Mouse (Mus musculus) heart, embryonic 10.5 days (tissue): ENCODE measurements at regions not wholly inside any gene's neighbourhood (a gene's known extent, or its start where the extent isn't known, plus 50 kb on each side); places are given as distances from the start of the nearest gene placed in this dataset.
"Not testable (repeated sequence)": the region's sequence is repeated elsewhere in the genome, so short reads cannot be mapped to it uniquely, and the experiment has no call there.

Experiments used
- DNase-seq: peaks from one replicate; pipeline ENCODE4 v3.0.0-alpha.2; 2017; ENCODE audit warnings: low spot score
- H3K27ac ChIP-seq: fragments of 300-500 bp; sonication (generic); 2 replicates; pipeline ENCODE4 v1.5.1; 2016; ENCODE audit warnings: mild to moderate bottlenecking
- H3K27me3 ChIP-seq: fragments of 300-500 bp; sonication (generic); 2 replicates; pipeline ENCODE4 v1.6.1; 2016; ENCODE audit warnings: mild to moderate bottlenecking; ENCODE audit not compliant: poor library complexity, insufficient read depth, severe bottlenecking
- H3K36me3 ChIP-seq: fragments of 300-500 bp; sonication (generic); 2 replicates; pipeline ENCODE4 v1.6.1; 2016; ENCODE audit warnings: mild to moderate bottlenecking, moderate library complexity
- H3K4me1 ChIP-seq: fragments of 300-500 bp; sonication (generic); 2 replicates; pipeline ENCODE4 v1.6.1; 2016; ENCODE audit warnings: mild to moderate bottlenecking
- H3K4me3 ChIP-seq: fragments of 300-500 bp; sonication (generic); 2 replicates; pipeline ENCODE4 v1.5.1; 2016; ENCODE audit warnings: mild to moderate bottlenecking, moderate library complexity
- H3K9me3 ChIP-seq: fragments of 300-500 bp; sonication (generic); 2 replicates; pipeline ENCODE4 v1.6.1; 2016; ENCODE audit warnings: mild to moderate bottlenecking, moderate library complexity
- WGBS: fragments of 180-500 bp; shearing (Covaris S2); methylation state at CpG from one replicate; pipeline ENCODE4 v1.1.7; 2016; 5-methylcytosine and 5-hydroxymethylcytosine counted together

- 78% methylated on average over 4 of the region's 4 CpGs for WGBS
Observed at GRCm38 (mm10) chr1:35202551-35202950, 352.8 kb downstream of the Plekhb2 start.

GRCm38 (mm10) chr1:35206834-35207529, 357.2 kb downstream of the Plekhb2 start:
- H3K27ac ChIP-seq: no peak overlapping the region

More at GRCm38 (mm10) chr1:35202551-35202950, 352.8 kb downstream of the Plekhb2 start:
- no peaks in the 10 kb centered on the region for H3K27me3 ChIP-seq
- no peaks in the 10 kb centered on the region for H3K9me3 ChIP-seq
- no peaks in the 10 kb centered on the region for H3K36me3 ChIP-seq
- H3K4me3 ChIP-seq: no peak overlapping the region
- DNase-seq: no peak
- H3K27ac ChIP-seq: no peak overlapping the region
- no peaks in the 10 kb centered on the region for H3K4me1 ChIP-seq

GRCm38 (mm10) chr1:35212111-35212891, 362.5 kb downstream of the Plekhb2 start:
- 84% methylated on average over 13 of the region's 13 CpGs for WGBS
- no peaks in the 10 kb centered on the region for H3K4me1 ChIP-seq
- H3K36me3 ChIP-seq: no peaks in the 10 kb centered on the region
- H3K27me3 ChIP-seq: no peaks in the 10 kb centered on the region
- H3K4me3 ChIP-seq: no peak overlapping the region
- DNase-seq: no peak
- no peaks in the 10 kb centered on the region; the same call in 1 of the 2 replicates for H3K9me3 ChIP-seq
- no peak overlapping the region for H3K27ac ChIP-seq

More at GRCm38 (mm10) chr1:35206834-35207529, 357.2 kb downstream of the Plekhb2 start:
- peak; percentile 58 for DNase-seq
- no peak overlapping the region for H3K4me3 ChIP-seq
- H3K36me3 ChIP-seq: no peaks in the 10 kb centered on the region
- WGBS: 72% methylated on average over 11 of the region's 11 CpGs
- no peaks in the 10 kb centered on the region for H3K9me3 ChIP-seq
- H3K4me1 ChIP-seq: no peaks in the 10 kb centered on the region
- H3K27me3 ChIP-seq: no peaks in the 10 kb centered on the region

- Histone ChIP-seq H3K27me3 (no peaks in the 10 kb centered on the region), H3K36me3 (no peaks in the 10 kb centered on the region), H3K9me3 (no peaks in the 10 kb centered on the region; the same call in 1 of the 2 replicates), H3K4me3 (no peak overlapping the region), H3K27ac (no peak overlapping the region), H3K4me1 (no peaks in the 10 kb centered on the region)
- no peak for DNase-seq
- 79% methylated on average over 10 of the region's 10 CpGs for whole genome bisulfite sequencing
Observed at GRCm38 (mm10) chr1:35213875-35214274, 364.1 kb downstream of the Plekhb2 start.

GRCm38 (mm10) chr1:35216411-35216810, 366.6 kb downstream of the Plekhb2 start:
- Histone ChIP-seq H3K36me3 (no peaks in the 10 kb centered on the region), H3K27ac (no peak overlapping the region), H3K27me3 (no peaks in the 10 kb centered on the region), H3K4me1 (no peaks in the 10 kb centered on the region), H3K9me3 (no peaks in the 10 kb centered on the region; the same call in 1 of the 2 replicates), H3K4me3 (no peak overlapping the region)
- no peak for DNase-seq
- WGBS: 87% methylated on average over 8 of the region's 8 CpGs

- not testable (repeated sequence) for H3K27me3 ChIP-seq, H3K36me3 ChIP-seq, H3K27ac ChIP-seq, H3K4me1 ChIP-seq, DNase-seq, H3K9me3 ChIP-seq, H3K4me3 ChIP-seq
- 81% methylated on average over 6 of the region's 6 CpGs for WGBS
Observed at GRCm38 (mm10) chr1:35220215-35220614, 370.4 kb downstream of the Plekhb2 start.

GRCm38 (mm10) chr1:35220751-35221150, 371.0 kb downstream of the Plekhb2 start:
- Histone ChIP-seq H3K36me3 (no peaks in the 10 kb centered on the region), H3K27ac (no peak overlapping the region), H3K4me1 (no peaks in the 10 kb centered on the region), H3K27me3 (no peaks in the 10 kb centered on the region), H3K4me3 (no peak overlapping the region), H3K9me3 (no peaks in the 10 kb centered on the region)
- 70% methylated on average over 9 of the region's 9 CpGs for WGBS
- no peak for DNase-seq

- Histone ChIP-seq H3K27me3 (no peaks in the 10 kb centered on the region), H3K4me1 (no peaks in the 10 kb centered on the region), H3K9me3 (no peaks in the 10 kb centered on the region), H3K4me3 (no peak overlapping the region), H3K27ac (no peak overlapping the region), H3K36me3 (no peaks in the 10 kb centered on the region)
- DNase-seq: no peak
- 53% methylated on average over 2 of the region's 2 CpGs for WGBS
Observed at GRCm38 (mm10) chr1:35232592-35232991, 382.8 kb downstream of the Plekhb2 start.

GRCm38 (mm10) chr1:35238139-35238538, 388.4 kb downstream of the Plekhb2 start:
- no peaks in the 10 kb centered on the region for H3K4me1 ChIP-seq
- no peak for DNase-seq
- H3K27me3 ChIP-seq: no peaks in the 10 kb centered on the region
- H3K36me3 ChIP-seq: no peaks in the 10 kb centered on the region
- H3K27ac ChIP-seq: no peak overlapping the region
- no peaks in the 10 kb centered on the region for H3K9me3 ChIP-seq
- H3K4me3 ChIP-seq: no peak overlapping the region

GRCm38 (mm10) chr1:35242849-35243248, 393.1 kb downstream of the Plekhb2 start:
- Histone ChIP-seq H3K9me3 (no peaks in the 10 kb centered on the region), H3K36me3 (no peaks in the 10 kb centered on the region), H3K4me1 (no peaks in the 10 kb centered on the region), H3K27me3 (no peaks in the 10 kb centered on the region), H3K27ac (no peak overlapping the region), H3K4me3 (no peak overlapping the region)
- WGBS: 74% methylated on average over 6 of the region's 6 CpGs
- no peak for DNase-seq

- H3K36me3 ChIP-seq: no peaks in the 10 kb centered on the region
- H3K4me3 ChIP-seq: no peak overlapping the region
- 83% methylated on average over 6 of the region's 6 CpGs for WGBS
- DNase-seq: no peak
- H3K27ac ChIP-seq: no peak overlapping the region
- H3K4me1 ChIP-seq: no peaks in the 10 kb centered on the region
- H3K9me3 ChIP-seq: no peaks in the 10 kb centered on the region
- H3K27me3 ChIP-seq: no peaks in the 10 kb centered on the region
Observed at GRCm38 (mm10) chr1:35243339-35243738, 393.6 kb downstream of the Plekhb2 start.

GRCm38 (mm10) chr1:35265125-35265524, 415.3 kb downstream of the Plekhb2 start:
- Histone ChIP-seq H3K27me3 (no peaks in the 10 kb centered on the region), H3K36me3 (no peaks in the 10 kb centered on the region), H3K4me1 (no peaks in the 10 kb centered on the region), H3K27ac (no peak overlapping the region), H3K9me3 (no peaks in the 10 kb centered on the region), H3K4me3 (no peak overlapping the region)
- WGBS: 69% methylated on average over 1 of the region's 1 CpGs
- DNase-seq: no peak

- H3K36me3 ChIP-seq: no peaks in the 10 kb centered on the region
- no peak overlapping the region for H3K27ac ChIP-seq
- H3K4me3 ChIP-seq: no peak overlapping the region
- H3K4me1 ChIP-seq: no peaks in the 10 kb centered on the region
- DNase-seq: no peak
- no peaks in the 10 kb centered on the region for H3K27me3 ChIP-seq
- H3K9me3 ChIP-seq: no peaks in the 10 kb centered on the region
- 46% methylated on average over 7 of the region's 7 CpGs for WGBS
Observed at GRCm38 (mm10) chr1:35266626-35267025, 416.9 kb downstream of the Plekhb2 start.
